In the genomic region with DNA sequence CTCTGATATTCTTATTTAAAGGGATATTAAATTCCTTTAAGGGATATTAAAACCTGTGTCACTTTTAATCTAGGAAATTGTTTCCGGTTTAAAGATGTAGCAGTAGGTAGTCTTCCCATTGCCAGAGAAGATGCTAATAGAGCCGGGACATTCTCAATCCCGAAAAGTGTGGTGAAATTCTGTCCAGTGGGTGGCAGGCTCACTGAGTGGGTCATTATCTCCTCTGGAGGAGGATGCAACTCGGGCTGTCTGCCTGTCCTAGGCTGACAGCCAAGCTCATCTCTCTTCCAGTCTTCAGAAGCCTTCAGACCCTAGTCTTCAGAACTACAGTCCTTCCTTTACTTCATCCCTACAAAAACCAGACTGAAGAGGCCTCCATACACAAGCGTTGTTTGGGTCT, we compare ENCODE assay signal across 13 mouse cellular contexts.
DNase-seq lines count a peak whose midpoint lies in the region; ATAC-seq and TF ChIP-seq lines count a peak whose summit lies in the region.
"Had no signal": no experiment of that assay in that cellular context is flagged by ENCODE, and none has a peak within 500 bp of the region (broad histone marks: within the 10 kb centered on the region; RNA-seq: fewer than 3 reads in every experiment).

No protein-coding gene starts in this region.

- no peak overlapping the region for H3K27ac ChIP-seq in kidney, postnatal 0 days
- no peak overlapping the region for H3K27ac ChIP-seq in lung, embryonic 14.5 days (ENCODE audit: low read depth)
- no peak overlapping the region for H3K27ac ChIP-seq in midbrain, embryonic 13.5 days
- H3K27ac ChIP-seq: heart, embryonic 10.5 days; midbrain, embryonic 10.5 days had no signal

- DNase-seq in frontal cortex, postnatal 14 days (ENCODE audit: low spot score in 2 of 2) = no peak
- DNase-seq in kidney, postnatal 0 days (ENCODE audit: low spot score) = no peak
- no peak for DNase-seq in kidney, postnatal 4 days
- DNase-seq in lung, embryonic 14.5 days = peak; percentile 38
- no peak for DNase-seq in lung, postnatal 25 days (ENCODE audit: low spot score)
- peak; percentile 6 for DNase-seq in gastrocnemius, postnatal 25 days
- DNase-seq: lung, adult 2 months; thymus, postnatal 25 days had no signal

- H3K36me3 ChIP-seq in kidney, postnatal 0 days (ENCODE audit: insufficient read depth, low read length) = no peaks in the 10 kb centered on the region
- H3K36me3 ChIP-seq in lung, embryonic 14.5 days (ENCODE audit: insufficient read depth) = no peaks in the 10 kb centered on the region
- no peaks in the 10 kb centered on the region for H3K36me3 ChIP-seq in midbrain, embryonic 13.5 days
- H3K36me3 ChIP-seq: heart, embryonic 10.5 days; midbrain, embryonic 10.5 days had no signal

- H3K9me3 ChIP-seq in kidney, postnatal 0 days (replicated peaks; ENCODE audit: low read length) = no peaks in the 10 kb centered on the region
- H3K9me3 ChIP-seq in lung, embryonic 14.5 days (ENCODE audit: low read depth, low read length) = no peaks in the 10 kb centered on the region
- H3K9me3 ChIP-seq in midbrain, embryonic 13.5 days = no peaks in the 10 kb centered on the region
- H3K9me3 ChIP-seq: heart, embryonic 10.5 days; midbrain, embryonic 10.5 days had no signal

- no peak overlapping the region for H3K4me2 ChIP-seq in kidney, postnatal 0 days (ENCODE audit: low read length)
- no peak overlapping the region for H3K4me2 ChIP-seq in lung, embryonic 14.5 days
- H3K4me2 ChIP-seq in midbrain, embryonic 13.5 days (replicated peaks) = no peak overlapping the region

- TF ChIP-seq CTCF in kidney, postnatal 0 days (IDR thresholded peaks at IDR 0.05; ENCODE audit: low read depth) = peak; percentile 30; the same call in 1 of the 2 replicates
- peak; percentile 32; the same call in 1 of the 2 replicates for TF ChIP-seq CTCF in lung, embryonic 14.5 days (IDR thresholded peaks at IDR 0.05; ENCODE audit: low read depth)

- H3K9ac ChIP-seq in kidney, postnatal 0 days (ENCODE audit: low read depth, low read length) = no peak overlapping the region
- no peak overlapping the region for H3K9ac ChIP-seq in lung, embryonic 14.5 days
- H3K9ac ChIP-seq in midbrain, embryonic 13.5 days (replicated peaks) = no peak overlapping the region

- WGBS in kidney, postnatal 0 days = 76% methylated on average over 5 of the region's 5 CpGs
- 70% methylated on average over 5 of the region's 5 CpGs for WGBS in lung, embryonic 14.5 days
- WGBS in midbrain, embryonic 13.5 days = 81% methylated on average over 5 of the region's 5 CpGs

- H3K4me1 ChIP-seq in kidney, postnatal 0 days (replicated peaks; ENCODE audit: insufficient read depth, low read length) = no peaks in the 10 kb centered on the region
- peaks cover under 1% of the 10 kb centered on the region; the same call in 1 of the 2 replicates for H3K4me1 ChIP-seq in lung, embryonic 14.5 days (ENCODE audit: insufficient read depth)
- no peaks in the 10 kb centered on the region for H3K4me1 ChIP-seq in midbrain, embryonic 13.5 days (replicated peaks)
- H3K4me1 ChIP-seq: midbrain, embryonic 10.5 days had no signal

- H3K4me3 ChIP-seq in kidney, postnatal 0 days (replicated peaks; ENCODE audit: low read depth, low read length) = no peak overlapping the region
- no peak overlapping the region for H3K4me3 ChIP-seq in lung, embryonic 14.5 days (ENCODE audit: low read depth, low read length)
- no peak overlapping the region for H3K4me3 ChIP-seq in midbrain, embryonic 13.5 days (replicated peaks)
- H3K4me3 ChIP-seq: erythroblast, embryonic 14.5 days; heart, embryonic 10.5 days; midbrain, embryonic 10.5 days had no signal

- peak; percentile 90 for ATAC-seq in frontal cortex, adult (ENCODE audit: low TSS enrichment)
- no peak for ATAC-seq in kidney, postnatal 0 days (replicated peaks; ENCODE audit: low FRiP score, low read depth)
- no peak for ATAC-seq in lung, embryonic 14.5 days (ENCODE audit: insufficient read depth)
- ATAC-seq in midbrain, embryonic 13.5 days = no peak

- H3K27me3 ChIP-seq in kidney, postnatal 0 days (ENCODE audit: insufficient read depth, low read length) = no peaks in the 10 kb centered on the region
- no peaks in the 10 kb centered on the region for H3K27me3 ChIP-seq in lung, embryonic 14.5 days (ENCODE audit: insufficient read depth, low read length)
- peaks cover 9% of the 10 kb centered on the region for H3K27me3 ChIP-seq in midbrain, embryonic 13.5 days

Comparison
In these comparisons a context has a peak if more than half of its experiments do, and no peak if none do; other contexts are left out.
1. DNase-seq: peak in lung, embryonic 14.5 days (single experiment) and gastrocnemius, postnatal 25 days (single experiment); none in frontal cortex, postnatal 14 days (0 of 2), kidney, postnatal 0 days (single experiment), kidney, postnatal 4 days (0 of 2) and lung, postnatal 25 days (single experiment).